Mouse (Mus musculus): ENCODE data around the gene Agrp. TPM values are rescaled to one million over a fixed set of nuclear protein-coding genes. Genes with fewer than 3 reads are reported as not detected.

The Agrp gene
- polyA plus RNA-seq, 1 experiment from 2014 or later: not detected

DNA sequence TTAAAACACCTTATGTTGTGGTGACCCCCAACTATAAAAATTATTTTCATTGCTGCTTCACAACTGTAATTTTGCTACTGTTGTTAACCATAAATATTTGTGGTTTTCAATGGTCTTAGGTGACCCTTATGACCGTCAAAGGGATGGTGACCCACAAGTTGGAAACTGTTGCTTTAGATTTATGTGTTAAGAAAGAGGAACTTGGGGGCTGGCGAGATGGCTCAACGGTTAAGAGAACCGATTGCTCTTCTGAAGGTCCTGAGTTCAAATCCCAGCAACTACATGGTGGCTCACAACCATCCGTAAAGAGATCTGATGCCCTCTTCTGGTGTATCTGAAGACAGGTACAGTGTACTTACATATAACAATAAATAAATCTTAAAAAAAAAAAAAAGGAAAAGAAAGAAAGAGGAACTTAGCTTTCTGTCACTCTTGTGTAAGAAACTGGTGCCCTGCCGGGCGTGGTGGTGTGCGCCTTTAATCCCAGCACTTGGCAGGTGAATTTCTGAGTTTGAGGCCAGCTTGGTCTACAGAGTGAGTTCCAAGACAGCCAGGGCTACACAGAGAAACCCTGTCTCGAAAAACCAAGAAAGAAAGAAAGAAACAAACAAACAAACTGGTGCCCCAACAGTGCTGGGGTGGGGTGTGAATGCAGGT, 72.5 kb downstream of the Agrp start:
- peak overlapping the region; percentile 97 for H3K4me3 ChIP-seq (ENCODE audit: inconsistent target)
- peaks cover 11% of the 10 kb centered on the region; the same call in 1 of the 2 replicates for H3K36me3 ChIP-seq (ENCODE audit: inconsistent target)
- peaks cover 61% of the 10 kb centered on the region for H3K79me2 ChIP-seq (ENCODE audit: inconsistent target)
- H3K27ac ChIP-seq: peak overlapping the region; percentile 92
- WGBS (ENCODE audit: missing documents): 1% methylated on average over 9 of the region's 9 CpGs

DNA sequence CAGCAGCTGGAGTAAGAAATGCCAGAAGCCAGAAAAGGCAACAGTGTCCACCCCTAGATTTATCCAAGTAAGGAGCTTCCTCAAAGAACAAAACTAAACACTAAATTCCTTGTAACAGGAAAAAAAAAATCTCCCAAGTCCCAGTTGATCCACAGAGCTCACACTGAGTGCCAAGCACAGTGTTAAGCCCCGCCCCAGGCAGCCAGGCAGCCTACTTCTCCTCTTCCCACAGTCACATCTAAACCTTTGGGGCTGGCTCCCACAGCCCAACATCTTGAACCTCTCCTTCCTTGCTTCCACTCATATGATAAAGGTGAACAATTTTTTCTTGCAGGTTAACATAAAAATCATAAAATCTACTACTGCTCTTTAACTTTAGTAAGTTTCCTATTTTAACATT, 73.3 kb downstream of the Agrp start:
- no peak overlapping the region for H3K27ac ChIP-seq
- peaks cover 69% of the 10 kb centered on the region for H3K79me2 ChIP-seq (ENCODE audit: inconsistent target)
- 88% methylated on average over 1 of the region's 1 CpGs for WGBS (ENCODE audit: missing documents)
- peaks cover 19% of the 10 kb centered on the region; the same call in 1 of the 2 replicates for H3K36me3 ChIP-seq (ENCODE audit: inconsistent target)
- no peak overlapping the region for H3K4me3 ChIP-seq (ENCODE audit: inconsistent target)

- 84% methylated on average over 3 of the region's 3 CpGs for WGBS (ENCODE audit: missing documents)
- Histone ChIP-seq H3K36me3 (ENCODE audit: inconsistent target) (peaks cover 29% of the 10 kb centered on the region; the same call in 1 of the 2 replicates), H3K4me3 (ENCODE audit: inconsistent target) (no peak overlapping the region), H3K79me2 (ENCODE audit: inconsistent target) (peaks cover 79% of the 10 kb centered on the region), H3K27ac (no peak overlapping the region)
These were observed 74.3 kb downstream of the Agrp start for GRCm38 (mm10) chr8:105562863-105563262.

DNA sequence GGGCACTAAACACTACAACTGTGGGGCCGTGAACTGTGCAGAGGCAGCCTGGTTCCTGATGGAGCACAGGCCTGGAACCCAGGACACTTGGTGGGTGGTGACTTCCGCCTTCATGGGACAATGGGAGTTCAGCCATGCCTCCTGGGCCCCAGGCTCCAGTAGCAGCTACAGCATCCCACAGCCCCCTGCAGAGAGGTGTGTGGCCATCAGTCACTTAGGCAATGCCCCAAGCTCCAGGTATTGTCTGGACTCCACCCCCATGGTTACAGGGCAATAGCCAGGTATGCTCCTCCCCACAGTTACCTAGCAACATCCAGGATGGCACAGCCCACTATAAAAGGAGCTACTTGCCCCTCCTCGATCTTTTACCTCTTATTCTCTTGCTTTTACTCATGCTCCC, 82.0 kb downstream of the Agrp start:
- 85% methylated on average over 2 of the region's 3 CpGs for WGBS (ENCODE audit: missing documents)
- H3K27ac ChIP-seq: no peak overlapping the region
- H3K79me2 ChIP-seq (ENCODE audit: inconsistent target): peaks cover 100% of the 10 kb centered on the region
- peaks cover 26% of the 10 kb centered on the region; the same call in 1 of the 2 replicates for H3K36me3 ChIP-seq (ENCODE audit: inconsistent target)
- H3K4me3 ChIP-seq (ENCODE audit: inconsistent target): no peak overlapping the region

DNA sequence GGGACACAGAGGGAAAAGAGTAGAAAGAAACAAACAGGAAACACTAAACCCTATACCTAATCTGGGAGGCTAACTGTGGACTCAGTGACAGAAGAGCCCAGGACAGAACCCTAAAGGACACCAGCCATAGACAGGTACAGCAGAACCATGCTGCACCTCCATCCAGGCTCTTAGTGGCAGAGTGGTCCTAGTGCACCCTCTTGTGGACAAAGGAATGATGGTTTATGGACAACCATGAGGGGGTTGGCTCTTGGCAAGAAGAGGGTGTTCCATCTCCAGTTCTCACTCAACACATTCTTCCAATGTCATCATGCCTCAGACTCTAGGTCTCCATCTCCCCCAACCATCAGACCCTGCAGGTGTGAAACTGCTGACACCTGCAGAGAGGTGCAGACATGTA, 83.1 kb downstream of the Agrp start:
- H3K79me2 ChIP-seq (ENCODE audit: inconsistent target): peaks cover 100% of the 10 kb centered on the region
- no peak overlapping the region for H3K27ac ChIP-seq
- H3K4me3 ChIP-seq (ENCODE audit: inconsistent target): no peak overlapping the region
- H3K36me3 ChIP-seq (ENCODE audit: inconsistent target): peaks cover 15% of the 10 kb centered on the region; the same call in 1 of the 2 replicates

DNA sequence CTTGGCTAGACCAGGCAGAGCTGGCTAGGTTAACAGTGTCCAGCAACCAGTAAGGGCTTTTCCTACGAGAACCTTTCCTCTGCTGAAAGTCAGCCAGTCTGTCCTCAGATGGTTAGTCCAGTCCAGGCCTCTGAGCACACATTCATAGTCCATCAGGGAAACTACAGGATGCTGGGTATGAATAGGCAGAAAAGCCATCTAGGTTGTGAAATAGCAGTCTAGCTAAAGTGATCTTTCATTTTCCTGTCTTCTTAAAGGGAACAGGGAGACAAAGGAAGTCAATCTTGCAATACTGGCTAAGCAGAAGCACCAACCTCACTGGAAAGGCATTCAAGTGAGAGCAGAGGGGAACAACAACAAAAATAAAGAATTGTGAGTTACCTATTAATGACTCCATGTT, 84.4 kb downstream of the Agrp start:
- Histone ChIP-seq H3K4me3 (ENCODE audit: inconsistent target) (no peak overlapping the region), H3K27ac (peak overlapping the region; percentile 19; the same call in 1 of the 2 replicates), H3K79me2 (ENCODE audit: inconsistent target) (peaks cover 100% of the 10 kb centered on the region), H3K36me3 (ENCODE audit: inconsistent target) (peaks cover 4% of the 10 kb centered on the region; the same call in 1 of the 2 replicates)
- WGBS (ENCODE audit: missing documents): 88% methylated on average over 1 of the region's 1 CpGs

DNA sequence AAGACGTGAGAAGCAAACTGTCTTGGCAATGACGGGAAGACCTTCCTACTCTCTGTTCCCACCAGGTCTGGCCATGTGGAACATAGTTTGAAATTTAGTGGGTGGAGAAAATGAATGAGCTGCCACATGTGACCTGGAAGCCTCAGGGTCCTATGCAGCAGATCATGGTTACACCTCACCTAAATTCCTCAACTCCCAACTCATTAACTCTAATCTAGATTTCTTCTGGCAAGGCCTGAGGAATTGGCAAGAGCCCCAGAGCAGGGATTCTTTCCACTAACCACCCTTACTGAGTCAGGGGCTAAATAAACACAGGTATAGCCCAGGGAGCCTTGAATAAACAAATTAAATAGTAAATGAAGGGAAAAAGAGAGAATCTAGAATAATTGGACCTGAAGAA, 85.2 kb downstream of the Agrp start:
- peaks cover 4% of the 10 kb centered on the region; the same call in 1 of the 2 replicates for H3K36me3 ChIP-seq (ENCODE audit: inconsistent target)

DNA sequence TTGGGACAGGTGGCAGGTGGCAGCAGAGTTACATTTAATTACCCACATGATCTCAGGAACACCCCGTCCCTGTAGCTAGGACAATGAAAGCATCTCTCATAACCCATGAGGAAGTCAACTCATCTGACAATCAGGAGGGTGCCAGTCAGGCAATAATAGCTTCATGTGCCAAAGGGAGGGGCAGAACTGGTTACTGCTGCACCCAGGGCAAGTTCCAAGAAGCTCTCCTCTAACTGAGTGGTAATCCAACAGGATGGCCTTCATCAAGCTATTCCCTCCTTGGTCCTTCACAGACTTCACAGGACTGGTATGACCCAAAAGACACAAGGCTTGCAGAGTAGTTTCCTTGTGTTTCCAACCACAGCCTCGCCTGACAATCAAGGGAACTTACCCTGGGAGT, 87.1 kb downstream of the Agrp start:
- 62% methylated on average over 2 of the region's 2 CpGs for WGBS (ENCODE audit: missing documents)
- Histone ChIP-seq H3K36me3 (ENCODE audit: inconsistent target) (peaks cover 4% of the 10 kb centered on the region; the same call in 1 of the 2 replicates), H3K79me2 (ENCODE audit: inconsistent target) (peaks cover 100% of the 10 kb centered on the region), H3K4me3 (ENCODE audit: inconsistent target) (no peak overlapping the region), H3K27ac (peak overlapping the region; percentile 5; the same call in 1 of the 2 replicates)

More for the DNA sequence above, 85.2 kb downstream of the Agrp start:
- Histone ChIP-seq H3K27ac (peak overlapping the region; percentile 19; the same call in 1 of the 2 replicates), H3K4me3 (ENCODE audit: inconsistent target) (no peak overlapping the region), H3K79me2 (ENCODE audit: inconsistent target) (peaks cover 100% of the 10 kb centered on the region)
- 94% methylated on average over 2 of the region's 2 CpGs for WGBS (ENCODE audit: missing documents)

GRCm38 (mm10) chr8:105549506-105549905, 87.7 kb downstream of the Agrp start:
- 93% methylated on average over 1 of the region's 1 CpGs for WGBS (ENCODE audit: missing documents)
- Histone ChIP-seq H3K27ac (0 out of 2 replicates have a peak overlapping the region, but pooled peaks have one; percentile 5), H3K4me3 (ENCODE audit: inconsistent target) (no peak overlapping the region), H3K79me2 (ENCODE audit: inconsistent target) (peaks cover 100% of the 10 kb centered on the region), H3K36me3 (ENCODE audit: inconsistent target) (peaks cover 4% of the 10 kb centered on the region; the same call in 1 of the 2 replicates)

DNA sequence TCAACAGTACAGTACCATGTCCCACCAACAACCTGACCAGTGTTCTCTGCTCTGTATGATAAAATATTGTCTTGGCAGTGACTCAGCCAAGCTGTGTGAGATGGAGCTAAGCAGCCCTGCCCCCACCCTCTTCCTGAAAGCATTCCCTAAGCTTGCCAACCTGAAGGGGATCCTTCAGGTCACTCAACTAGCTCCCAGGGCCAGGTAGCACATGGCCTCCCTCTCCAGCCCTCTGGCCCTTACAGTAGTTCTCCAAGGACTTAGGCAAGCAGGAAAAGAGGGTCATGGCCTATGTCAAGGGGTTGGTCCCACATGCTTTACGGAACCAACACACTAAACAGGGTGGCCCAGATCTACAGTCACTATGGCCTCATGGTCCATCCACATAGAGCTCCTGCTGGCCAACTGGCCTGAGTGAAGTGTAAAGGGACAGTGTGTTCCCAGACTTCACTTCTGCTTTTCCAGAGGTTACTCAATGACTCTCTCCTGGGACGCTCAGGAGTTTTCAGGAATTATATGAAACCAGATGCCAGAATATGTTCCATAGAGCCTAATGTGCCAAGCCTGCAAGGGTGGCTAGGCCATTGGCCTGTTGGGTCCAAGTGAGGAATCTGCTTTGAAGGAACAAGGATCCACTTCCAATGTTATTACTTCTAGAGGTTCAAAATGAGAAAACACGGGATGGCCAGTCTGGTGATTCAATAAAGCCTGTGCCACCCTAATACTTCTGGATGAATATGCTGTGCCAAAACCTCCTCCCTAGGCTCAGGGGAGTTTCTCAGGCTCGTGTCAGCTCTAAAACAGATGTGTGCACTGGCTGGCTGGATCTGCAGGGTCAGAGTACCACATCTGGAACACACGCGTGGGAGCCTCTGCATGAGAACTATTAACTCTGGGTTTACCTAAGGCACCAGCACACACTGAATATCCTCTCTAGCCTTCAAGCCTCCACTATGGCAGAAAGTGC, 90.5 kb downstream of the Agrp start:
- WGBS (ENCODE audit: missing documents): 88% methylated on average over 6 of the region's 6 CpGs
- peaks cover 3% of the 10 kb centered on the region; the same call in 1 of the 2 replicates for H3K36me3 ChIP-seq (ENCODE audit: inconsistent target)
- no peak overlapping the region for H3K4me3 ChIP-seq (ENCODE audit: inconsistent target)
- no peak overlapping the region for H3K27ac ChIP-seq
- peaks cover 100% of the 10 kb centered on the region for H3K79me2 ChIP-seq (ENCODE audit: inconsistent target)

GRCm38 (mm10) chr8:105545249-105545648, 91.9 kb downstream of the Agrp start:
- peaks cover 100% of the 10 kb centered on the region for H3K79me2 ChIP-seq (ENCODE audit: inconsistent target)
- peaks cover 11% of the 10 kb centered on the region; the same call in 1 of the 2 replicates for H3K36me3 ChIP-seq (ENCODE audit: inconsistent target)
- no peak overlapping the region for H3K4me3 ChIP-seq (ENCODE audit: inconsistent target)
- 84% methylated on average over 3 of the region's 3 CpGs for WGBS (ENCODE audit: missing documents)
- no peak overlapping the region for H3K27ac ChIP-seq

- Histone ChIP-seq H3K36me3 (ENCODE audit: inconsistent target) (peaks cover 13% of the 10 kb centered on the region; the same call in 1 of the 2 replicates), H3K4me3 (ENCODE audit: inconsistent target) (no peak overlapping the region), H3K27ac (peak overlapping the region; percentile 15; the same call in 1 of the 2 replicates), H3K79me2 (ENCODE audit: inconsistent target) (peaks cover 100% of the 10 kb centered on the region)
- WGBS (ENCODE audit: missing documents): 89% methylated on average over 5 of the region's 7 CpGs
These were observed 92.5 kb downstream of the Agrp start for GRCm38 (mm10) chr8:105544544-105545205.

DNA sequence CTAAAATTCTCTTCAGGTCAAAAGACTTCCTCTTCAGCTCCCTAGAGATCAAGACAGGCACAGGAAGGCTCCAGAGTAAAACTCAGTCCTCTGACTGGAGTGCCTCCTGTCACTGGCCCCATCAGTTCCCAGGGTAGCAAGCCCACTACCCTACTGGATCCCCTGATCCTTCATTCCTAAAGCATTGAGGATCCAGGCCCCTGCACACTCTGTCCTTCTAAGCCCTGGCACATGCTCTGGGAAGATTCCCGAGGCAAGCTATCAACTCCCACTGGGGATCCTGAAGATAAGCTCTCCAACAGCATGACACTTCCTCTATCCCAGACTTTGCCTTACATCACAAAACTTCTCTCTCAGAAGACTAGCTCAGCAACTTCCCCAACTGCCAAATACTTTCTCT, 93.5 kb downstream of the Agrp start:
- 43% methylated on average over 1 of the region's 1 CpGs for WGBS (ENCODE audit: missing documents)
- Histone ChIP-seq H3K27ac (no peak overlapping the region), H3K4me3 (ENCODE audit: inconsistent target) (no peak overlapping the region), H3K79me2 (ENCODE audit: inconsistent target) (peaks cover 100% of the 10 kb centered on the region), H3K36me3 (ENCODE audit: inconsistent target) (peaks cover 23% of the 10 kb centered on the region)

GRCm38 (mm10) chr8:105542808-105543207, 94.4 kb downstream of the Agrp start:
- peaks cover 32% of the 10 kb centered on the region for H3K36me3 ChIP-seq (ENCODE audit: inconsistent target)
- no peak overlapping the region for H3K4me3 ChIP-seq (ENCODE audit: inconsistent target)
- H3K27ac ChIP-seq: no peak overlapping the region
- peaks cover 100% of the 10 kb centered on the region for H3K79me2 ChIP-seq (ENCODE audit: inconsistent target)
- 95% methylated on average over 2 of the region's 2 CpGs for WGBS (ENCODE audit: missing documents)

Measured in macrophage (primary cell).